Comparison of ENCODE assay signal across 27 mouse cellular contexts in genomic region chr4:138035435-138036120, GRCm38 (mm10). TPM values are rescaled to one million over a fixed set of nuclear protein-coding genes. Genes with fewer than 3 reads are reported as not detected.
DNase-seq lines count a peak whose midpoint lies in the region; ATAC-seq and TF ChIP-seq lines count a peak whose summit lies in the region.
"Had no signal": no experiment of that assay in that cellular context is flagged by ENCODE, and none has a peak within 500 bp of the region (broad histone marks: within the 10 kb centered on the region; RNA-seq: fewer than 3 reads in every experiment).

No protein-coding gene starts in this region.

- H3K4me2 ChIP-seq in heart, embryonic 15.5 days = no peak overlapping the region
- H3K4me2 ChIP-seq: embryonic facial prominence, embryonic 15.5 days; heart, embryonic 12.5 days; hindbrain, embryonic 15.5 days had no signal

- intact Hi-C loops in heart, postnatal 14 days (cut with DNase I) = no loop called here
- intact Hi-C loops in left cerebral cortex, adult 2 months (cut with DNase I) = loop anchor here (5.0 kb wide), 1 partner anchor 72 kb away; no protein-coding TSS in a partner anchor

- 81% methylated on average over 9 of the region's 9 CpGs for WGBS in heart, embryonic 15.5 days

- no peak overlapping the region for H3K4me3 ChIP-seq in heart, embryonic 15.5 days
- no peak overlapping the region for H3K4me3 ChIP-seq in left cerebral cortex, adult 2 months
- H3K4me3 ChIP-seq: embryonic facial prominence, embryonic 15.5 days; erythroblast, embryonic 14.5 days; forebrain, embryonic 10.5 days; heart, adult 2 months; heart, embryonic 12.5 days; hindbrain, embryonic 10.5 days; hindbrain, embryonic 15.5 days had no signal

- H3K27ac ChIP-seq in heart, embryonic 15.5 days = 0 out of 2 replicates have a peak overlapping the region, but pooled peaks have one; percentile 26
- H3K27ac ChIP-seq in left cerebral cortex, adult 2 months = peak overlapping the region; percentile 87
- H3K27ac ChIP-seq: embryonic facial prominence, embryonic 15.5 days; heart, adult 2 months had no signal

- no peaks in the 10 kb centered on the region for H3K27me3 ChIP-seq in heart, embryonic 15.5 days
- H3K27me3 ChIP-seq: embryonic facial prominence, embryonic 15.5 days; heart, embryonic 12.5 days; hindbrain, embryonic 15.5 days had no signal

- no peak for DNase-seq in frontal cortex, adult 2 months (ENCODE audit: extremely low spot score in 1 of 2, low spot score in 1 of 2)
- no peak for DNase-seq in heart, postnatal 14 days
- DNase-seq in left cerebral cortex, adult 2 months (ENCODE audit: extremely low spot score in 1 of 2, low spot score in 2 of 2) = no peak
- no peak for DNase-seq in left cerebral cortex, adult 8-10 months (ENCODE audit: low spot score in 2 of 2)
- peak; percentile 50 for DNase-seq in telencephalon, adult 2 months (ENCODE audit: low read depth, low spot score)
- DNase-seq in cerebellum, postnatal 36 days = no peak
- DNase-seq: adrenal gland, adult 8-10 months; adrenal gland, postnatal 36 days; B cell, adult 2 months; cerebellum, adult 18-20 months; cerebellum, adult 9-11 months; embryo, embryonic 11 days; heart, adult 2 months; heart, postnatal 10 days had no signal

- H3K4me1 ChIP-seq in heart, embryonic 15.5 days (replicated peaks) = peaks cover 26% of the 10 kb centered on the region

- no peaks in the 10 kb centered on the region for H3K9me3 ChIP-seq in heart, embryonic 15.5 days (replicated peaks)
- H3K9me3 ChIP-seq: embryonic facial prominence, embryonic 15.5 days; forebrain, embryonic 10.5 days; G1E; heart, embryonic 12.5 days; hindbrain, embryonic 10.5 days; hindbrain, embryonic 15.5 days had no signal

- ATAC-seq in frontal cortex, adult (ENCODE audit: low TSS enrichment) = peak; percentile 32; the same call in 1 of the 2 replicates
- no peak for ATAC-seq in heart, embryonic 15.5 days (replicated peaks; ENCODE audit: insufficient number of reproducible peaks, insufficient read depth, low FRiP score, low read depth)
- ATAC-seq: CD4-positive, CD25-positive, alpha-beta regulatory T cell, adult 4 months; forebrain, embryonic 14.5 days; inflammation-experienced regulatory T-cells, adult 6 months; intestine, postnatal 0 days had no signal

- H3K9ac ChIP-seq in heart, embryonic 15.5 days = no peak overlapping the region
- H3K9ac ChIP-seq: embryonic facial prominence, embryonic 15.5 days; heart, embryonic 12.5 days; hindbrain, embryonic 15.5 days had no signal

- H3K36me3 ChIP-seq in heart, embryonic 15.5 days = peaks cover 17% of the 10 kb centered on the region; the same call in 1 of the 2 replicates

- TF ChIP-seq CTCF in left cerebral cortex, adult 2 months (IDR thresholded peaks at IDR 0.05) = no peak

RNA-seq across cellular contexts. Expression of gene Eif4g3, which starts 42.8 kb away (rescaled TPM):
- polyA plus RNA-seq in frontal cortex, adult 2 months (2012; rRNA removed) = 134 and 149 TPM in 2 replicates
- polyA plus RNA-seq in heart, embryonic 15.5 days (2015; fragmentation: Nextera tagmentation; extraction: Ambion mirVana) = 17.2 and 20.5 TPM in 2 replicates
- 10 to 100 TPM; 58.6 to 59.5 TPM for total RNA-seq in heart, postnatal 14 days (2021)
- 100 to 1,000 TPM; 179 to 187 TPM for total RNA-seq in left cerebral cortex, adult 2 months (2021)
- total RNA-seq in left cerebral cortex, adult 8-10 months (2022) = 100 to 1,000 TPM; 147 to 156 (median 154) TPM
